Mouse (Mus musculus): ENCODE measurements around the gene G3bp1. TPM values are rescaled to one million over a fixed set of nuclear protein-coding genes. Genes with fewer than 3 reads are reported as not detected.

Gene G3bp1
- polyA plus RNA-seq, 3 experiments from 2014 or later: 63.4 to 72.4 (median 65.1) TPM

Other genes starting within 250 kb of the G3bp1 start
- not detected for gene Fat2, start 133.1 kb upstream of the G3bp1 start, polyA plus RNA-seq (2017; shearing (Covaris generic))
- not detected for gene Sparc, start 46.5 kb upstream of the G3bp1 start, polyA plus RNA-seq (2017; shearing (Covaris generic))
- gene Atox1, start 8.4 kb upstream of the G3bp1 start, polyA plus RNA-seq (2017; shearing (Covaris generic)): 100 to 1,000 TPM; 193 to 267 (median 197) TPM
- gene Glra1, start 138.5 kb downstream of the G3bp1 start, polyA plus RNA-seq (2017; shearing (Covaris generic)): not detected

Data from inflammation-experienced regulatory T-cells, adult 6 months (primary cell).